Mouse (Mus musculus) lung, postnatal 25 days (tissue): ENCODE data around the gene Ece2.

Experiments used
- DNase-seq: peaks from one replicate; pipeline ENCODE4 v3.0.0; 2022; ENCODE audit warnings: low spot score

Ece2 gene

GRCm38 (mm10) chr16:20690774-20691173 lies 61.1 kb downstream of the Ece2 start:
- DNase-seq: no peak

- no peak for DNase-seq
Observed at GRCm38 (mm10) chr16:20691617-20692016, 62.0 kb downstream of the Ece2 start.

- DNase-seq: no peak
Observed at GRCm38 (mm10) chr16:20692241-20692965, 62.8 kb downstream of the Ece2 start.

- DNase-seq: peak; percentile 90
Observed at GRCm38 (mm10) chr16:20693111-20693701, 63.6 kb downstream of the Ece2 start, which contains the start of gene Fam131a. TSS of gene Fam131a (plus strand) at chr16:20693241.

- no peak for DNase-seq
Observed at GRCm38 (mm10) chr16:20694781-20695180, 65.2 kb downstream of the Ece2 start.

- DNase-seq: peak; percentile 53
Observed at GRCm38 (mm10) chr16:20695622-20696323, 66.1 kb downstream of the Ece2 start.
